Mouse (Mus musculus): Measurements from ENCODE around the gene Gm10100. TPM values are rescaled to one million over a fixed set of nuclear protein-coding genes. Genes with fewer than 3 reads are reported as not detected.
"Not testable (repeated sequence)": the region's sequence is repeated elsewhere in the genome, so short reads cannot be mapped to it uniquely, and the experiment has no call there.

Gm10100 gene
- polyA plus RNA-seq, 1 experiment = not detected

GRCm38 (mm10) chr10:77753448-77753847 is 27.2 kb downstream of the Gm10100 start:
- H3K9me3 ChIP-seq = peaks cover 10% of the 10 kb centered on the region
- peaks cover 24% of the 10 kb centered on the region for H3K27me3 ChIP-seq (replicated peaks)
- peaks cover 5% of the 10 kb centered on the region; the same call in 1 of the 2 replicates for H3K4me1 ChIP-seq
- H3K4me3 ChIP-seq (replicated peaks) = no peak overlapping the region
- no peaks in the 10 kb centered on the region for H3K36me3 ChIP-seq (replicated peaks; ENCODE audit: low read length)
- TF ChIP-seq FLI1 (IDR thresholded peaks at IDR 0.05; ENCODE audit: low read length) (no peak), GATA1 (IDR thresholded peaks at IDR 0.05; ENCODE audit: borderline replicate concordance, low read length) (no peak)

GRCm38 (mm10) chr10:77759582-77759981 is 33.3 kb downstream of the Gm10100 start, which contains the start of gene Gm3233:
Gm3233 (minus strand) TSS chr10:77759682.
- not testable (repeated sequence) for H3K4me1 ChIP-seq; H3K4me3 ChIP-seq (replicated peaks); H3K9me3 ChIP-seq; H3K36me3 ChIP-seq (replicated peaks; ENCODE audit: low read length)
- H3K27me3 ChIP-seq (replicated peaks) = peaks cover 11% of the 10 kb centered on the region

- TF ChIP-seq GATA1 (IDR thresholded peaks at IDR 0.05; ENCODE audit: borderline replicate concordance, low read length) = no peak
- TF ChIP-seq FLI1 (IDR thresholded peaks at IDR 0.05; ENCODE audit: low read length) = no peak
- Histone ChIP-seq H3K27me3 (replicated peaks) (peaks cover 8% of the 10 kb centered on the region), H3K9me3 (no peaks in the 10 kb centered on the region), H3K4me3 (replicated peaks) (no peak overlapping the region), H3K36me3 (replicated peaks; ENCODE audit: low read length) (no peaks in the 10 kb centered on the region), H3K4me1 (no peaks in the 10 kb centered on the region)
These were observed 43.4 kb downstream of the Gm10100 start for GRCm38 (mm10) chr10:77769727-77770126.

GRCm38 (mm10) chr10:77771225-77771624 is 44.9 kb downstream of the Gm10100 start, which contains the start of gene Gm3238:
Gm3238 (minus strand) TSS chr10:77771325.
- not testable (repeated sequence) for H3K9me3 ChIP-seq; H3K27me3 ChIP-seq (replicated peaks); H3K36me3 ChIP-seq (replicated peaks; ENCODE audit: low read length); H3K4me1 ChIP-seq; H3K4me3 ChIP-seq (replicated peaks)

GRCm38 (mm10) chr10:77772142-77772541 is 45.9 kb downstream of the Gm10100 start:
- H3K27me3 ChIP-seq (replicated peaks); H3K9me3 ChIP-seq; H3K4me3 ChIP-seq (replicated peaks); H3K36me3 ChIP-seq (replicated peaks; ENCODE audit: low read length); H3K4me1 ChIP-seq: not testable (repeated sequence)

Other genes starting within 250 kb of the Gm10100 start
- 19.5 and 88.9 TPM in 2 replicates for gene Fam207a, start 210.7 kb upstream of the Gm10100 start, polyA plus RNA-seq (2012; ENCODE audit: insufficient read depth, low replicate concordance)
- gene Itgb2, start 196.2 kb upstream of the Gm10100 start, polyA plus RNA-seq (2012; ENCODE audit: insufficient read depth, low replicate concordance) = 35.5 and 120 TPM in 2 replicates
- 284 and 814 TPM in 2 replicates for gene Pttg1ip, start 144.8 kb upstream of the Gm10100 start, polyA plus RNA-seq (2012; ENCODE audit: insufficient read depth, low replicate concordance)
- 11.6 and 90.7 TPM in 2 replicates for gene Sumo3, start 120.4 kb upstream of the Gm10100 start, polyA plus RNA-seq (2012; ENCODE audit: insufficient read depth, low replicate concordance)
- gene Gm49325, start 120.3 kb upstream of the Gm10100 start, polyA plus RNA-seq (2012; ENCODE audit: insufficient read depth, low replicate concordance) = 9.0 and 23.2 TPM in 2 replicates
- gene Ube2g2, start 104.2 kb upstream of the Gm10100 start, polyA plus RNA-seq (2012; ENCODE audit: insufficient read depth, low replicate concordance) = 14.2 and 28.4 TPM in 2 replicates
- gene Tspear, start 39.9 kb upstream of the Gm10100 start, polyA plus RNA-seq (2012; ENCODE audit: insufficient read depth, low replicate concordance) = 1.0 and 1.3 TPM in 2 replicates
- not detected in 2 replicates for gene Gm19402, start 35.7 kb upstream of the Gm10100 start, polyA plus RNA-seq (2012; ENCODE audit: insufficient read depth, low replicate concordance)
- not detected in 2 replicates for gene Gm9508, start 29.3 kb upstream of the Gm10100 start, polyA plus RNA-seq (2012; ENCODE audit: insufficient read depth, low replicate concordance)
- gene Gm10272, start 19.9 kb upstream of the Gm10100 start, polyA plus RNA-seq (2012; ENCODE audit: insufficient read depth, low replicate concordance) = not detected in 2 replicates
- gene Gm10024, start 15.0 kb upstream of the Gm10100 start, polyA plus RNA-seq (2012; ENCODE audit: insufficient read depth, low replicate concordance) = not detected in 2 replicates
- gene Gm10142, start 10.7 kb upstream of the Gm10100 start, polyA plus RNA-seq (2012; ENCODE audit: insufficient read depth, low replicate concordance) = not detected in 2 replicates
- gene Krtap12-1, start 5.9 kb upstream of the Gm10100 start, polyA plus RNA-seq (2012; ENCODE audit: insufficient read depth, low replicate concordance) = not detected in 2 replicates
- gene Gm18596, start 16.2 kb downstream of the Gm10100 start, polyA plus RNA-seq (2012; ENCODE audit: insufficient read depth, low replicate concordance) = not detected in 2 replicates
- gene Gm9736, start 24.9 kb downstream of the Gm10100 start, polyA plus RNA-seq (2012; ENCODE audit: insufficient read depth, low replicate concordance) = not detected in 2 replicates
- not detected in 2 replicates for gene Gm3233, start 33.2 kb downstream of the Gm10100 start, polyA plus RNA-seq (2012; ENCODE audit: insufficient read depth, low replicate concordance)
- not detected in 2 replicates for gene Gm3238, start 44.8 kb downstream of the Gm10100 start, polyA plus RNA-seq (2012; ENCODE audit: insufficient read depth, low replicate concordance)
- gene Gm7138, start 50.5 kb downstream of the Gm10100 start, polyA plus RNA-seq (2012; ENCODE audit: insufficient read depth, low replicate concordance) = not detected in 2 replicates
- not detected in 2 replicates for gene Gm3250, start 56.1 kb downstream of the Gm10100 start, polyA plus RNA-seq (2012; ENCODE audit: insufficient read depth, low replicate concordance)
- not detected in 2 replicates for gene Gm7137, start 61.7 kb downstream of the Gm10100 start, polyA plus RNA-seq (2012; ENCODE audit: insufficient read depth, low replicate concordance)
- not detected in 2 replicates for gene Gm9639, start 68.6 kb downstream of the Gm10100 start, polyA plus RNA-seq (2012; ENCODE audit: insufficient read depth, low replicate concordance)
- gene Gm19668, start 72.6 kb downstream of the Gm10100 start, polyA plus RNA-seq (2012; ENCODE audit: insufficient read depth, low replicate concordance) = not detected in 2 replicates
- not detected in 2 replicates for gene Gm9507, start 85.4 kb downstream of the Gm10100 start, polyA plus RNA-seq (2012; ENCODE audit: insufficient read depth, low replicate concordance)
- not detected in 2 replicates for gene Gm2696, start 88.2 kb downstream of the Gm10100 start, polyA plus RNA-seq (2012; ENCODE audit: insufficient read depth, low replicate concordance)
- gene Krtap10-4, start 100.6 kb downstream of the Gm10100 start, polyA plus RNA-seq (2012; ENCODE audit: insufficient read depth, low replicate concordance) = not detected in 2 replicates
- gene Krtap10-10, start 109.5 kb downstream of the Gm10100 start, polyA plus RNA-seq (2012; ENCODE audit: insufficient read depth, low replicate concordance) = not detected in 2 replicates
- gene Gm36176, start 120.3 kb downstream of the Gm10100 start, polyA plus RNA-seq (2012; ENCODE audit: insufficient read depth, low replicate concordance) = not detected in 2 replicates
- not detected in 2 replicates for gene Gm10318, start 126.4 kb downstream of the Gm10100 start, polyA plus RNA-seq (2012; ENCODE audit: insufficient read depth, low replicate concordance)
- gene Gm3285, start 135.5 kb downstream of the Gm10100 start, polyA plus RNA-seq (2012; ENCODE audit: insufficient read depth, low replicate concordance) = not detected in 2 replicates
- 0.03 TPM in 1 of 2 replicates, not detected in the other for gene Lrrc3, start 176.1 kb downstream of the Gm10100 start, polyA plus RNA-seq (2012; ENCODE audit: insufficient read depth, low replicate concordance)
- 2.7 TPM in 1 of 2 replicates, not detected in the other for gene Trpm2, start 244.1 kb downstream of the Gm10100 start, polyA plus RNA-seq (2012; ENCODE audit: insufficient read depth, low replicate concordance)

Data from megakaryocyte, embryonic 14.5 days (primary cell).